Mouse (Mus musculus): ENCODE results near the gene Mtus2.
"Not testable (repeated sequence)": the region's sequence is repeated elsewhere in the genome, so short reads cannot be mapped to it uniquely, and the experiment has no call there.

Gene Mtus2

DNA sequence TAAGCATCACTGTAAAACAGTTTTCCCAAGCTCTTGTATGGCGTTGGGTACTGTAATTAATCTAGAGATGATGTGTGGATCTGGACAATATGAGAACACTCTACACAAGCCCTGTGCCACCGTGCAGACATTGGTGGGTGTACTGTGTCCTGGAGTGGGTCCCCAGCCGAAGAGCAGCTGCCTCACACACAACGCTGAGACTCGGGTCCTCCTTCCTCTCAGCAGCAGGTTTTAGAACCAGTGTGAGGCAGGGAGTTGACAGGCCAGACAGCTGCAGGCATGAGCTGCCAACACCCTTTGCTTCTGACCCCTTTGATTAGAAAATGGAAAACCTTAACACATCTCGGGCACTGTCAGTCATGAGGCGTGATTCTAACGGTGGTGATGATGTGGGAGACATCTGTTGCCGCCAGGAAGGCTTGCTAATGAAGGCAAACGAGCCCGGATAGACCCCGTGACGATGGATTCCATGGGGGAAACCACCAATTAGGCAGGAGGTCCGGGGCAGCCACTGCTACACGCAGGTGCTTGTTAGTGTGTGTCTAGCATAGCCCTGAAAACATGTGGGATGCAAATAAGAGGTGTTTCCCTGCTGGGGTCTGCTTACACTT is 158.2 kb downstream of the Mtus2 start:
- DNase-seq (ENCODE audit: low spot score) = no peak

DNA sequence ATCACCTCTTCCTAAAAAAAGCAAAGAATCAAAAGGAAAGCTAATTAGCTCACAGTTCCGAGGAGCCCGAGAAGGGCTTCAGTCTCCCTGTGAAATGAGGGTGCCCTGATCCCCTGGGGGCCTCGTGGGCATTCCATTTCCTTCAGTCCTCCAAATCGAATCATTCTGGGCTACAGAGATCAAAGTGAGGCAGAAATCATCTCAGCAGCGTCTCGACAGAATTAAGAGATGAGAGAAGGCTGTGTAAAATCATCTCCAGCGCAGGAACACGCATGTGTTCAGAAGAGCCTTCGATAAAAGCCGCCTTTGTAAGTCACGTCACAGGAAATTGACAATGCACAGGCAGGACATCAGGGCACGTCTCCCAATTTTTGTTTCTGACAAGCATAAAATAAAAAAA is 167.2 kb downstream of the Mtus2 start:
- no peak for DNase-seq (ENCODE audit: low spot score)

DNA sequence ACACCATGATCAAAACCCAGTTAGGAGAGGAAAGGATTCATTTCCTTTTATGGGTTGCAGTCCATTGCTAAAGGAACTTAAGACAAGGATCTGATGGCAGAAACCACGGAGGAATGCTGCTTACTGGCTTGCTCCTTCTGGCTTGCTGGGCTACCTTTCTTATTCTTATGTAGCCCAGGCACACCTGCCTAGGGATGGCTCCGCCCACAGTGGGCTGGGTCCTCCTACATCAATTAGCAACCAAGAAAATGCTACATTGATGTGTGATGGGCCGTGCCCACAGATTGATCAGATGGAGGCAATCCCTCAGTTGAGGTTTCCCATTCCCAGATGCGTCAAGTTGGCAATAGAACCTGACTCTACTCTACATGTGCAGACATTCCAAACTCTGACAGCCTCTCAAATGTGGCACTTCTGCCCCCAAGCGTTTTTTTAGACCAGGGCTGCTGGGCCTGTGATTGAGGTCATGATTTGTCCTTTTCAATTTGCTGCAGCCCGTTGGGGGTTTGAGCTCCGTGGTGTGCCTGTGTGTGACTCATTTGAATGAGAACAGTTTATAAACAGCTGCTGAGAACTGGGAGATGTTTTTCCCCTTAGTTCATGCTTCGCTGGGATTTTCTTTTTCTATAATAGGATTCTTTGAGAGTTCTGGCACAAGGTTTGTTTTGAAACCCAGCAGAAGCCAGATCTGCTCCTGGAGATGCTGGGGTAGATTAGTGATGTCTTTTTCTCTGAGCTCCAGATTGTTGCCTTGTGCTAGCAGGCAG is 173.8 kb downstream of the Mtus2 start:
- DNase-seq (ENCODE audit: low spot score) = no peak

- DNase-seq (ENCODE audit: low spot score) = no peak
These were observed 174.5 kb downstream of the Mtus2 start for GRCm38 (mm10) chr5:148131458-148132131.

- DNase-seq (ENCODE audit: low spot score) = no peak
These were observed 176.4 kb downstream of the Mtus2 start for GRCm38 (mm10) chr5:148133448-148134060.

DNA sequence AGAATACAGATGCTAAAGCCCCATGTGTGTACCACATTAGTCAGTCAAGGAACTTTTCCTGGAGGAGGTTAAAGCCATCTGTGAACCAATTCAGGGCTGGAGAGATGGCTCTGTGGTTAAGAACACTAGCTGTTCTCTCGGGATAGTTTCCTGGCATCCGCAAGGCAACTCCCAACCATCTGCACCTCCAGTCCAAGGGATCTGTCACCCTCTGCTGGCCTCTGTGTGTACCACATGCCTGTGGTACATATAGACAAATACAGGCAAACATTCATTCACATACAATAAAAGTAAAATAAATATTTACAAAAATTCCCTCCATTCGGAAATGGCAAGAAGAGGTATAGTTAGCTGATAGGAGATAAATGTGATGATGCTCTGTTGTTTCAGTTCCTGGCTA is 184.5 kb downstream of the Mtus2 start:
- no peak for DNase-seq (ENCODE audit: low spot score)

DNA sequence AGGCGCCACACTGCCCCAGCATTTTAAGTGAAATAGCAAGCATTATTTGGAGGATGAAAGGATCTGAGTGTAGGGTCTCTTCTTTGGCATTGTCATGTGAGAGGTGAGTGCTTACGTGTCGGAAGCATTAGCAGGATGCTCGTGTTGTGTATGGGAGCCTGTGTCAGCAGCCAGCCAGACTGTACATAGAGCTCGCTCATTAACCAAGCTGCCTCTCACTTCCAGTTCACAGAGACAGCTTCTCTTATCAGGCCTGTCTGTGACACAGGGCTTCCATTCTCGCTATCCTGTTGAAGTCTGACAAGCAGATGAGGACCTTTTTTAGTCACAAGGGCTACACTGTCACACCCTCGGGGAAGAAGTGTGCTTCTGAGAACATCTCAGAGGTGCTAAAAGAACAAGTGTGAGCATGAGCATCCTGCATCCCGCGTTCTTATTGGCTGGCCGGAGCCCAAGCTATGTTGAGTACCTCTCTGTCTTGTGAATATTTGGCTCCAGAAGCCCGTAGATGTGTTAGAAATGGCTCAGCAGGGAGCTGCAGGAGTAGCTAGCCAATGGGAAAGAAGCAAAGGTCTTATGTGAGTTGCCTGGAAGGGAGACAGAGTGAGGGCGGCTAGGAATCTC is 189.2 kb downstream of the Mtus2 start:
- DNase-seq (ENCODE audit: low spot score) = no peak

DNA sequence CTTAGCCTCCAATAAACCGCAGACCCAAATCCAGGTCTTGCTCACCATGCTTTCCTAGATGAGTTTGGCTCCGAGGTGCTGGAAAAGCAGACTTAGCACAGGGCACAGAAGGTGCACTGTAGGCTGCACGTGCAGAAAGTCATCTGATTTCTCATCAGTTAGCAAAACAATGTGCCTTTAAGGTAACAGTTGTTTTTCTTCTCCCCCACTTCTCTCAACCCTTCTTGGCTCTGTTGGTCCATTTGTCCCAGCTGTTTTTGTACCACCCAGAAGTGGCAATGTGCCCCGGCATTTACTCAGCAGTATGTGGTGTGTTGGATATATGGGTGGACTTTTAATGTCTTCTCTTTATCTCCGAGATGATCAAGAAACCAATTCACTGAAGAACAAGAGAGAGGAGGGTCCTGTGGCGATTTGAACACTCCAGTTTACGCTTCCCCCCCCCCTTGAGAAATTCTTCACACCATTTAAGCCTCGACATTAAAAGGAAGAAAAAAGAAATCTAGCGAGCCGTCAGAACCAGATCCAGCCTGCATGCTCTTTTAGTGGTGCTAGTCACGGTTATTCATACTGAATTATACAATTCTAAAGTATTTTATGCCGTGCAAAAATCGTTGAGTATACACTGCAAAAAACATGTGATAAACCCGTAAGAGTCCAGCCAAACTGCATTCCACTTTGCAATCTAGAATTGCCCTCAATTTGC is 194.9 kb downstream of the Mtus2 start:
- no peak for DNase-seq (ENCODE audit: low spot score)

DNA sequence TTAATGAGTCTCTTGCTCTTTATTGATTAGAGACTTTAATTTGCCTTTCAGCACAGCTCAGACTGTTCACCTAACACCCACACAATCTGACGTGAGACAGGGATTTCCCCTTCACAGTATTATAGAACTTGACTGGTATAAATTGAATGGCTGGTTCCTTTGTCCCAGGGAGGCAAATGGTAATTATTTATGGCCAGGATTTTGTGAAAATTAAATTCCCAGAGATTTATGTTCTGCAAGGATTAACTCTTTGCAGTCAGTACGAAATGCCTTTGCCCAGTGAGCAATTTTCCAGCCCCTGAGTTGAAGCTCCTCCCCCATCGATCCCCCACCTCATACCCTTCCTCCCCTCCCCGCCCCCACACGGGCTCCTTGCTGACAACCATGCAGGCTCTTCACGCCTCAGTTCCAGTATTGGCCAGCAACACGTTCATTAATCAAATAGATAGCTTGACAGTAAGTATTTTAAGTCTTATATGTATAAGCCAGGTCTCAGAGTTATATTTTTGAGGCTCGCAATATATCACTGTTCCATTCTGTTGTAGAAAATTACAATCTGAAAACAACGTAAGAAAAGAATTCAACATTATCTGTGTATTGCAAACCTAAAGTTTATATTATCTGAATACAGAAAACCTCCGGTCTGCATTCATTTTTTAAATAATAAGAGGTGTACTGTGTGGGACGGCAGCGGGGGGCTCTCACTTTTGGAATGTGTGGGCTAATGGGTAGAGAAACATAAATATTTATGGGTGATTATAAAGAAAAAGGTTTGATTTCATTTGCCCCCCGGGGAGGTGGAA is 195.7 kb downstream of the Mtus2 start:
- no peak for DNase-seq (ENCODE audit: low spot score)

DNA sequence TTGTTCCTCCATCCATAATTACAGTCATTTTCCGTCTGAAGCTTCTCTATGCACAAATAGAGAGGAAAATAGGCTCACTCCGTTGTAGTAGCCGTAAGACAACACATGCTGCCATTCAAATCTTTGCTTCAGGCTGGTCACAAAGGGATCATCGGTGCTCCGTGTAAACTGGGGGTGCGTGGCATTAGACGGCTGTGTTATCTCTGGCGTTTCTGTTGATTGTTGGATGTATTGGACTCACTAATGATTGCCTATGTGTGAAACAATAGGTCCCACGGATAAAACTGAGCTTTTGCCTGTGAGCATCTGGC is 196.2 kb downstream of the Mtus2 start:
- no peak for DNase-seq (ENCODE audit: low spot score)

GRCm38 (mm10) chr5:148154727-148155126 is 197.6 kb downstream of the Mtus2 start:
- no peak for DNase-seq (ENCODE audit: low spot score)

DNA sequence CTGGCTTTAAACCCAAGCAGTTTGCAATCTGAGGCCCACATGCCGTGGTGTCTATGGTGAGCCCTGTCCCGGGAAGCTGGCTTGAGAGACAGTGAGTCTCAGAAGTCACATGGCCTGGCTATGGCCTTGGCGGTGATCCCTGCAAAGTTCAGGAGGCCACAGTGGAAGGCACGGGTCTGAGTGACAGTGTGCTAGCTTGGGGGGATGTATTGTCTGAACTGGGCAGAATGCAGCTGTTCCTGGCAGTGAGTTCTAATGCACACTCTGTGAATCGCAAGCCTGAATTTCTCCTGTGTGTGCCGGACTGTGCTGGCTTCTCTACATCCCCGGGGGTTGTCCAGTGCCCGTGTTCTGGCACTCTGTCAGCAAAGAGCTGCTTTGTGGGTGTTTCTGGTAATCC is 202.2 kb downstream of the Mtus2 start:
- DNase-seq (ENCODE audit: low spot score) = no peak

- no peak for DNase-seq (ENCODE audit: low spot score)
These were observed 203.5 kb downstream of the Mtus2 start for GRCm38 (mm10) chr5:148160529-148161154.

- DNase-seq (ENCODE audit: low spot score) = no peak
These were observed 208.0 kb downstream of the Mtus2 start for GRCm38 (mm10) chr5:148165111-148165510.

- no peak for DNase-seq (ENCODE audit: low spot score)
These were observed 218.0 kb downstream of the Mtus2 start for GRCm38 (mm10) chr5:148175091-148175490.

GRCm38 (mm10) chr5:148175742-148176426 is 218.8 kb downstream of the Mtus2 start:
- no peak for DNase-seq (ENCODE audit: low spot score)

- DNase-seq (ENCODE audit: low spot score) = not testable (repeated sequence)
These were observed 219.4 kb downstream of the Mtus2 start for GRCm38 (mm10) chr5:148176539-148176938.

GRCm38 (mm10) chr5:148179231-148179630 is 222.1 kb downstream of the Mtus2 start:
- DNase-seq (ENCODE audit: low spot score) = no peak

- peak; percentile 12 for DNase-seq (ENCODE audit: low spot score)
These were observed 223.6 kb downstream of the Mtus2 start for GRCm38 (mm10) chr5:148180590-148181307.
